Mouse (Mus musculus) MEL (cell line): ENCODE data around the gene Creb3l2.

Experiments used
- CHD2 ChIP-seq: IDR thresholded peaks from 2 replicates; pipeline ENCODE4 v1.6.1; 2011; ENCODE audit warnings: low read length, improper control_type of control experiment
- CTCF ChIP-seq, 3 experiments: IDR thresholded peaks in 2 of 3; conservative IDR thresholded peaks in 1 of 3; 2 replicates each; pipeline ENCODE4 v1.5.1; 2011 to 2012; ENCODE audit warnings: low read length in 3 of 3, low read depth in 2 of 3, mild to moderate bottlenecking in 2 of 3, improper control_type of control experiment in 1 of 3, inconsistent platforms in 1 of 3, mixed read lengths in 1 of 3, moderate library complexity in 1 of 3; ENCODE audit not compliant: control insufficient read depth in 1 of 3, insufficient read depth in 1 of 3, poor library complexity in 1 of 3, severe bottlenecking in 1 of 3
- EP300 ChIP-seq, 2 experiments: IDR thresholded peaks; 2 replicates each; pipeline ENCODE4 v1.6.1; 2011; ENCODE audit warnings: improper control_type of control experiment in 2 of 2, low read length in 2 of 2, low read depth in 1 of 2, mild to moderate bottlenecking in 1 of 2
- KAT2A ChIP-seq: conservative IDR thresholded peaks from 2 replicates; pipeline ENCODE4 v1.6.1; 2012; ENCODE audit warnings: low read depth, low read length, improper control_type of control experiment, inconsistent platforms
- MXI1 ChIP-seq: IDR thresholded peaks from 2 replicates; pipeline ENCODE4 v1.6.1; 2011; ENCODE audit warnings: mild to moderate bottlenecking, low read depth, low read length, improper control_type of control experiment
- NRF1 ChIP-seq: IDR thresholded peaks from 2 replicates; pipeline ENCODE4 v1.6.1; 2014; ENCODE audit warnings: low read depth, mild to moderate bottlenecking, inconsistent platforms, low read length, improper control_type of control experiment, moderate library complexity; ENCODE audit not compliant: poor library complexity, insufficient read depth, severe bottlenecking

DNA sequence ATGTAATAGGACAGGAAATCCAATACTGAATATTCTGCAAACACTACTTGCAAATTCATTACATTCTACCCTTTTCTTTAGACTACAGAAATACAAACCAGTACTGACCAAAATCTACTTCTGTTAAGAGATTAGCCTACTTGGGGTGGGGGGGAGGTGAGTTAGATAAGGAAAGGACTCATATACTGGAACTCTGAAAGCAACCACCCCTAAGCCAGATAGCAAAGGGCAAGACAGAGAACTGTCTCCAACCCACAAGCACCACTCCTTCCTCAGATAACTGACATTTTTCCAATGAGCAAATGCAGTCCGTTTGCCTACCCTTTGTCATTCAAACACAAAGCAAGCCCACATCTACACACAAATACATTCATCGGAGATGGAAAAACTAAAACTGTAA is 32.1 kb downstream of the Creb3l2 start:
- no peak for TF ChIP-seq CTCF (IDR thresholded peaks at IDR 0.05 in 2 of 3, conservative IDR thresholded peaks at IDR 0.05 in 1 of 3; ENCODE audit: control insufficient read depth in 1 of 3, insufficient read depth in 1 of 3, low read depth in 2 of 3, low read length in 3 of 3, poor library complexity in 1 of 3, severe bottlenecking in 1 of 3)
- no peak for TF ChIP-seq MXI1
- TF ChIP-seq EP300 (IDR thresholded peaks at IDR 0.05; ENCODE audit: low read depth in 1 of 2, low read length in 2 of 2): no peak
- TF ChIP-seq KAT2A: no peak
- no peak for TF ChIP-seq NRF1
- no peak for TF ChIP-seq CHD2
